Mouse (Mus musculus) kidney, postnatal 4 days (tissue): Measurements from ENCODE around the gene Mmp13.
A peak's percentile ranks its signal among the peaks of the same experiment; 100 is the strongest.
"Not testable (repeated sequence)": the region's sequence is repeated elsewhere in the genome, so short reads cannot be mapped to it uniquely, and the experiment has no call there.

Experiments used
- DNase-seq, 2 experiments: peaks; one replicate each; pipeline ENCODE4 v3.0.0; 2021; ENCODE audit warnings: mixed read lengths in 2 of 2

Gene Mmp13

DNA sequence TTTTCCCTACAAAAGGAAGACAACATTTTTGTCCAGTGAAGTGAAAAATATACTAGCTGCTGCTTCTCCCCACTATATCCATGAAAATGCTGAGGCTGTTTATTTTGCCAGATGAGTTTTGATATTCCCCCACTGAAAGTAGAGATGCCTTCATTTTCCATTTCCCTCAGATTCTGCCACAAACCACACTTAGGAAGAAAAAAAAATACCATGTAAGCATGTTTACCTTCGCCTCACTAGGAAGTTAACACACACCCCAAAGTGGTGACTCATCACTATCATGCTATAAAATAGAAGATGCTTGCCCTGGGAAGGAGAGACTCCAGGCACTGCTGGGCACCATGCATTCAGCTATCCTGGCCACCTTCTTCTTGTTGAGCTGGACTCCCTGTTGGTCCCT is at the start of gene Mmp13:
Mmp13 (plus strand) TSS at position 301 of the 400 bp plus-strand sequence.
- no peak for DNase-seq

DNA sequence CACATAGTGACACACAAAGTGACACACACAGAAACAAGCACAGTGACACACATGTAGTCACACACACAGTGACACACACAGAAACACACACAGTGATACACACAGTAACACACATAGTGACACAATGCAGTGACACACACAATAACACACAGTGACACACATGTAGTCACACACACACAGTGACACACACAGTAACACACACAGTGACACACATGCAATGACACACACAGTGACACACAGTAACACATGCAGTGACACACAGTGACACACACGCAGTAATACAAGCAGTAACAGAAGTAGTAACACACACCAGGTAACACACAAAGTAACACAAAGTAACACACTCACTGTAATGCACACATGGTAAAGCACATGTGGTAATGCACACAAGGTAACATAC is 33.7 kb upstream of the Mmp13 start:
- no peak for DNase-seq

DNA sequence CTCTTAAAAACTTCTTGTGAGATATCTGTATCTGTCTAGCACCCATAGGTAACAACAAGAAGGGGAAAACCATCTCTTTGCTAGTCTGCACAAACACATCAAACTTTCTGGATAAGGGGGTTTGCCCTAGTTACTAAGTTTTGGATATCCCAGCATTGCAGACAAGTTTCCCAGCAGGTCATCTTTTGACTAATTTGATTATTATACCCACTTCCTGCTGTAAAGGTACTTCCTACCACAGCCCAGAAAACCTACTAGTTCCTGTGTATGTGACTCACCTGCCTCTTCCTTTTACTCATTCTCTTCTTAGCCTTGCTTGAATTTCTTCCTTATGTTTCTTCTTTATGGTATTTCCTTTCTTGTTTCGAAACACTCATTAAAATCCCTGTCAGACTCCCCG is 32.3 kb upstream of the Mmp13 start:
- no peak for DNase-seq

DNA sequence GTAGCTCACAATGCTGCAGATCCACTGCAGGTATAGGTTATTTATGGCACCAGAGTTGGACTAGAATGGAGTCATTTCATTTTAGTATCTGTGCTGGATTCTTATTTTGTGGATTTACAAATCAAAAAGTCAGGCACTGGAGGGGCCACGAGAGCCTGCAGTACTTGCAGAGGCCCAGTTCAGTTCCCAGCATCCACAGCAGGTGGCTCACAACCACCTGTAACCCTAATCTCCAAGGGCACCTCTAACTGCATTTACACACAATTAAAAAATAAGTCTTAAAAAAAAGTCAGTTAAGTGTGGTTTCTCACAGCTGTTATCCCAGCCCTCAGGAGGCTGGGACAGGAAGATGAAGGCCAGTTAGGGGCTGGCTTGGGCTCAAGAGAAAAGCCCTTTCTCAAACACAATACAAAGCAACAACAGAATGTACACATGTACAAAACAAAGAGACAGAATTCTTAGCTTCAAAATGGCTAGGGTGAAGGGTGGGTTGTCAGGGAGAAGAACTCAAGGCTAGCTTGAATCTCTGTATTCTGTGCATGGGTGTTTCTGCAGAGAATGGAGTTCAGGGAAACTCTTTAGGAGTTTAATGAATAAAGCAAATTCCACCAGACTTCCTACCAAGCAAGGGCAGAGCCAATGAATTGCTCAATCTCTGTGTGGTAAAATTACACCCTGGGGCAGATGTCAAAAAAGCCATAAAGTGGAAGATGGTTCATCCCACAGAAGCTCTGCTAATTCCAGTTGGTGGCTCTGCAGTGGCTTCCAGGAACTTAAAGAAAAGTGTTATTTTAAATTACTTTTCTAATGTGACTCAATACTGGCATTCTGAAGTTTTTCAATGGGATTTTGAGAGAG is 19.3 kb upstream of the Mmp13 start:
- DNase-seq: no peak

DNA sequence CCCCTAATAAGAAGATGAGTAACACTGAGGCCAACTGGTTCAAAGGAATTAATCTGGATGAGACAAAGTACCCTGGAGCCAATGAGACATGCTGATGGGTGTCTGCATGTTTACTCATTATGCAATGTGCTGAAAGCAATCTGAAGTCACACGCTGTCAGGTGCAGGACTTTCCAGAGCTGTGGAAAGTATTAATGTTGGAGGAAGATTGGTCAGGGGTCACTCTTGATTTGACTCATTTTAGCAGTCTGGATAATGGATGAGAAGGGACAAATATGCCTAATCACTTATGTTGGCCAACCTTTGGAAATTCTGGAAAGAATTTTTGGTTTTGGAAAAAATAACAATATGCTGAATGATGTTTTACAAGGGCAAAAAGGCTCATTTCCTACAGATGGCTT is 10.6 kb upstream of the Mmp13 start:
- no peak for DNase-seq

DNA sequence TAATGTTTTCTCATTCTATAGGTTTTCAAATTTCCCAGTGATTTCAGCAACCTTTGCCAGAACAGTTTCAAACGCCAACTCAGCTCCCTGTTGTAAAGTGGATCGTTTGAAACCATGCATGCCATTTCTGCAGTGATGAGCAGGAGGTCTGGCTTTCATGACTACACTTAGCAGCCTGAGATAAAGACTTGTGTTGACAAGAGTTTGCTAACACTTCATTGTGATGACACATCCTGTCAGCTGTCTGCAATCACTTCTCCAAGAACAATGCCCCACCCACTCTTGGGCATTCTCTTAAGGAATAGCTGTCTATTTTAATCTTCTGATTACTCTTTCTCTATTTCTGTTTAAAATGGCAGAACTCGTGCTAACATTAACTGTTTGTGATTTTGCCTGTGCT is 2.2 kb upstream of the Mmp13 start:
- no peak for DNase-seq

DNA sequence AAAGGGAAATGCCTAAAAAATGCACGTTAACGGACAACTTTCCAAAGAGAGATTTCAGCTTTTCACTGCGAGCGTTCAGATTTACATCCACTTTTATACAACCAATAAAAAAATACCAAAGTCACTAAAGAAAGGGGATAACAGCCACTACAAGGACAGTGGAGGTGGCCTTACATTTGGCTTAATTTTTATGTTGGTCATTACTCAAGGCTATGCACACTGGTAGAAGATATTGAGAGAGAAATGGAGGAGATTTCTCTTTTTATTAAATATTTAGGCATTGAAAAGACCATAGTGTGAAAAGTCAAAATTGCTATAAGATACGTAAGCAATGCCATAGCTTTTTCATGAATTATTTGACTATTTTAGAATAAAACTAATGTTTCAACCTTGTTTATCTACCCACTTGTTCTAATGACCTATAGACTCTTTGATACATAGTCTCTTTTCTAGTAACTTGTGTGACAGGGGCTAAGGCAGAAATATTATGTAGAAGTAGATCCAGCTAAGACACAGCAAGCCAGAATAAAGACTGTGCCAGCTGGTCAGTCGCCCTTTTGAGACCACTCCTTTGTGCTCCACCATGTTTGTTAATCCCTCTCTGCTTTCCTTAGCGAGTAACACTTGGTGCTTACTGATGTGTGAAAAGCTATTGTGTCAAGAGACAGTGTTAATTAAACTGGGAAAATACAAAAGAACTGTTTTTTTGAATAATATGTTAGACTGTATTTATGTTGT is 10.4 kb downstream of the Mmp13 start:
- no peak for DNase-seq

DNA sequence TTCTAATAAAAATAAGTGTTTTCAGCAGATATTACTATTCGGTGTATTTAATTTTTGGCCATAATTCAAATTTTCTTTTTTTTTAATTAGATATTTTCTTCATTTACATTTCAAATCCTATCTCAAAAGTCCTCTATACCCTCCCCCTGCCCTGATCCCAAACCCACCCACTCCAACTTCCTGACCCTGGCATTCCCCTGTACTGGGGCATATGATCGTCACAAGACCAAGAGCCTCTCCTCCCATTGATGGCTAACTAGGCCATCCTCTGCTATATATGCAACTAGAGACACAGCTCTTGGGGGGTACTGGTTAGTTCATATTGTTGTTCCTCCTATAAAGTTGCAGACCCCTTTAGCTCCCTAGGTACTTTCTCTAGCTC is 11.0 kb downstream of the Mmp13 start:
- not testable (repeated sequence) for DNase-seq

DNA sequence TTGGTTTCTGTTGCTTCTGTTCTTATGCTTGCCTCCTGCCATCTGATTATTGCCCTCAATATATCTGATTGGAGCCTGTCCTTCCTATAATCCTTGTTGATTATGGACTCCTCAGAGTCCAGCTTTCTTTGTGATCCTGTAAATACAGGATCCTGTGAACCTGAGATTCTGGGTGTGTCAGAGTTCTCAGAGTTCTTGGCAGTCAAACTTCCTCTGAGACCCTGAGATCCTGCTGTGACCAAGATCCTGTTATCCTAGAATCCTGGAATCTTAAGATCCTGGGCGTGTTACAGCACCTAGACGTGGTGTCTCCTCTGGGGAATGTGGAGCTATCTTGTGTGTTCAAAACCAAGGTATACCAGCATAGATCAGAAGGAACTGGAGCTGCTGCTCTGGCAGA is 17.2 kb downstream of the Mmp13 start:
- DNase-seq: no peak

DNA sequence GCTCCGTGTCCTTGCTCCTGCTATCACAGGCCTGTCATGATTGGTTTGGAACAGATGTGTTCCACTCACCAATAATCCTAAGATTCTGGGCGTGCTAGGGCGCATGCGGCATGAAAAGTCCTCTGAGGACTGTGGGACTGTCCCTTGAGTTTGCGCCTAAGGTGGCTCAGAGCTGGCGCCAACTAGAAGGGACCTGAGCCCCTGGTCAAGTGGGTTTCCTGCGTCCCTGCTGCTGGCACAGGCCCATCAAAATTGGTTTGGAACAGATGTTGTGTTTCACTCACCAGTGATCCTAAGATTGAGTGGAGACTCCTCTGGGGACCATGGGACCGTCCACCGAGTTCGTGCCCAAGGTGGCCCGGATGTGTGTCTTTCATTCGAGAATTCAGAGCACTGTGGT is 17.6 kb downstream of the Mmp13 start:
- no peak for DNase-seq

DNA sequence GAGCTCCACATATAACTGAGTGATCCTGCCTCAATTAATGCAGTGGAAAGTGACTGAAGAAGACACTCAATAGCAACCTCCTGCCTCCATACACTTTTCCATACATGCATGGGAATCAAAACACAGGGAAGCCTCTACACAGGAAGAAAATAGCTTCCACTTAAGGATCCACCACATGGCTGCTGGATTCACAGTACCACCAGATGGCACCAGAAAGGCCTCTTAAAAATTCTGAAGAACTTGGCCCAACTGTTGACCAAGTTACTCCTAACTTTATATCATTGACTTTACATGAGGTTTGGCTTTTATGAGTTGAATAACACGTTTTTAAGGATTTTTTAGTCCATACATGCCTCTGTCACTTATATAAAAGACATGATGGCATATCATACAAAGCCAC is 19.8 kb downstream of the Mmp13 start:
- DNase-seq: peak; percentile 5 to 9

DNA sequence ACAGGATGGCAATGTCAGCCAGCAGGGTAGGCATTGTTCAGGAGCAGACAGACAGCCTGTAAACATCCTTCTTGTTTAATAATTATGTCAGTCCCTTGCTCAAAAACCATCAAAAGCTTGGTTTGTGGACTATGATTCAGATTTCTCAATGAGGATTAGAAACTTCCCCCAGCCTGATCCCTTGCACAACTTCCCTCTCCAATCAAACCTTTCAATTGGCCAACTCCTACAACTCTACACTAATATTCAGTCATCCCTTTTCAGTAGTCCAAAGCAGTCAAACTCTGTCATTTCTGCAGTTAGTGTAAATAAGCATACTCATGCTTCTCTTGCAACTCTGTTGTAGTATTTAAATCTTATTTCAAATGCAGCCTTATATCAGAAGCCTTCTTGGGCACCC is 59.5 kb downstream of the Mmp13 start:
- no peak for DNase-seq
